20 mouse cellular contexts compared by ENCODE assay signal in the genomic region with DNA sequence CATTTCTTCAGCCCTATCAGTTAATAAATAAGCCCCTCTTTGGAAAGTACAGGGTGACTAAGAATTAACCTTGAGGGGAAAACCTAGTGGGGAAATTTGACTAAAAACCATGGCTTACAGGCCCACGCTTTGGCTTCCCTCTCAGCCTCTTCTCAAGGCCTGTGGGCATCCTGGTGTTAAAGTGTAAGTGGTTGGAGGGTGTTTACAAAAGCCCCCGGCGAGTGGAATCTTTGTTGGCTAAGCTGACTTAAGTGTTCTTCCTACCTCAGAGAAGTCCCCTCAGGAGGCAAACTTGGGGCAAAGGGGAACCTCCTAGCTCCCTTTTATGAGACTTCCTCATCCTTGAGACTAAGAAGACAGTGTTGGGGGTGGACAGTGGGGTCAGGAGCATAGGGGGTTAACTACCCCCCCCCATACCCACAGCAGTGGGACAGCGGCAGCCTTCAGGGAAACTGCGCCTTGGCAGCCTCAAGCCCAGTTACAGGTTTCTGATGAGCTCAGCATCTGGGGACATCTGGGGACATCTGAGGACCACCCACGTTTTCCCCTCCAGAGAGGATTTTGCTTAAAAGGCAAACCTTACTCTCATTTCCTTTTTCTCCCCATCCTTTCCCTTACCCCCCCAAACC. TPM values are rescaled to one million over a fixed set of nuclear protein-coding genes. Genes with fewer than 3 reads are reported as not detected.
DNase-seq lines count a peak whose midpoint lies in the region; ATAC-seq and TF ChIP-seq lines count a peak whose summit lies in the region.
"Had no signal": no experiment of that assay in that cellular context is flagged by ENCODE, and none has a peak within 500 bp of the region (broad histone marks: within the 10 kb centered on the region; RNA-seq: fewer than 3 reads in every experiment).

No protein-coding gene starts in this region.

- no peak for TF ChIP-seq CTCF in lung, postnatal 0 days (IDR thresholded peaks at IDR 0.05)

- no peaks in the 10 kb centered on the region for H3K9me3 ChIP-seq in lung, postnatal 0 days (ENCODE audit: low read length)
- H3K9me3 ChIP-seq in midbrain, embryonic 13.5 days = no peaks in the 10 kb centered on the region
- H3K9me3 ChIP-seq: heart, embryonic 13.5 days; hindbrain, embryonic 15.5 days had no signal

- H3K4me3 ChIP-seq in lung, postnatal 0 days (ENCODE audit: low read depth, low read length) = no peak overlapping the region
- no peak overlapping the region for H3K4me3 ChIP-seq in midbrain, embryonic 13.5 days (replicated peaks)
- H3K4me3 ChIP-seq: gastrocnemius, adult 2 months; heart, embryonic 13.5 days; hindbrain, embryonic 15.5 days; left cerebral cortex, adult 2 months had no signal

- no peak for TF ChIP-seq EP300 in lung, postnatal 0 days (IDR thresholded peaks at IDR 0.05)

- WGBS in lung, postnatal 0 days = 28% methylated on average over 6 of the region's 6 CpGs
- 58% methylated on average over 6 of the region's 6 CpGs for WGBS in midbrain, embryonic 13.5 days

- H3K4me1 ChIP-seq in lung, postnatal 0 days (ENCODE audit: insufficient read depth, low read depth, low read length) = peaks cover 3% of the 10 kb centered on the region; the same call in 1 of the 2 replicates
- H3K4me1 ChIP-seq in midbrain, embryonic 13.5 days (replicated peaks) = peaks cover 15% of the 10 kb centered on the region

- H3K27ac ChIP-seq in lung, postnatal 0 days (ENCODE audit: low read length) = peak overlapping the region; percentile 64; the same call in 1 of the 2 replicates
- H3K27ac ChIP-seq in midbrain, embryonic 13.5 days = no peak overlapping the region
- H3K27ac ChIP-seq: gastrocnemius, adult 2 months; heart, embryonic 13.5 days; hindbrain, embryonic 15.5 days; left cerebral cortex, adult 2 months had no signal

- H3K4me2 ChIP-seq in lung, postnatal 0 days (replicated peaks; ENCODE audit: low read depth, low read length) = no peak overlapping the region
- no peak overlapping the region for H3K4me2 ChIP-seq in midbrain, embryonic 13.5 days (replicated peaks)
- H3K4me2 ChIP-seq: heart, embryonic 13.5 days; hindbrain, embryonic 15.5 days had no signal

- no peak overlapping the region for H3K9ac ChIP-seq in lung, postnatal 0 days (replicated peaks; ENCODE audit: low read depth)
- H3K9ac ChIP-seq in midbrain, embryonic 13.5 days (replicated peaks) = no peak overlapping the region
- H3K9ac ChIP-seq: heart, embryonic 13.5 days; hindbrain, embryonic 15.5 days had no signal

- no peaks in the 10 kb centered on the region for H3K36me3 ChIP-seq in lung, postnatal 0 days (ENCODE audit: insufficient read depth, low read length)
- H3K36me3 ChIP-seq in midbrain, embryonic 13.5 days = no peaks in the 10 kb centered on the region
- H3K36me3 ChIP-seq: heart, embryonic 13.5 days; hindbrain, embryonic 15.5 days had no signal

- no peak for ATAC-seq in lung, postnatal 0 days
- ATAC-seq in activated CD4-positive, CD25-positive, alpha-beta regulatory T cell, adult 4 months = peak; percentile 6
- ATAC-seq in inflammation-experienced regulatory T-cells, adult 6 months = peak; percentile 9
- ATAC-seq in midbrain, embryonic 13.5 days = no peak
- ATAC-seq: midbrain, embryonic 16.5 days had no signal

- DNase-seq in lung, postnatal 0 days (ENCODE audit: low spot score) = no peak
- DNase-seq in lung, postnatal 36 days = no peak
- DNase-seq in embryo, embryonic 10.5 days (ENCODE audit: low spot score) = no peak
- no peak for DNase-seq in cerebellum, adult 9-11 months
- DNase-seq: cerebellum, adult 9-10 months; embryo, embryonic 11 days; gastrocnemius, adult 2 months; heart, postnatal 36 days; kidney, adult 18-20 months; kidney, postnatal 25 days; left cerebral cortex, postnatal 4 days; liver; thymus, postnatal 25 days had no signal

- H3K27me3 ChIP-seq in lung, postnatal 0 days (replicated peaks; ENCODE audit: insufficient read depth, low read length) = no peaks in the 10 kb centered on the region
- peaks cover 10% of the 10 kb centered on the region; the same call in 1 of the 2 replicates for H3K27me3 ChIP-seq in midbrain, embryonic 13.5 days

RNA-seq across cellular contexts. Expression of gene Cd83, which starts 6.4 kb away (rescaled TPM):
- polyA plus RNA-seq in lung, postnatal 0 days (2015; fragmentation: Nextera tagmentation; extraction: Ambion mirVana) = 19.0 and 30.7 TPM in 2 replicates
- polyA plus RNA-seq in activated CD4-positive, CD25-positive, alpha-beta regulatory T cell, adult 4 months (2017; shearing (Covaris generic)) = 100 to 1,000 TPM; 170 to 252 TPM
- polyA plus RNA-seq in inflammation-experienced regulatory T-cells, adult 6 months (2017; shearing (Covaris generic)) = 100 to 1,000 TPM; 115 to 333 (median 260) TPM
- 8.0 and 8.1 TPM in 2 replicates for polyA plus RNA-seq in midbrain, embryonic 13.5 days (2015; fragmentation: Nextera tagmentation; extraction: Ambion mirVana)

Comparison
In these comparisons a context has a peak if more than half of its experiments do, and no peak if none do; other contexts are left out.
1. ATAC-seq: peak in activated CD4-positive, CD25-positive, alpha-beta regulatory T cell, adult 4 months (single experiment) and inflammation-experienced regulatory T-cells, adult 6 months (single experiment); none in lung, postnatal 0 days (single experiment) and midbrain, embryonic 13.5 days (single experiment).